Mouse (Mus musculus) embryonic facial prominence, embryonic 15.5 days (tissue): Measurements from ENCODE around the gene Msh5. TPM values are rescaled to one million over a fixed set of nuclear protein-coding genes. Genes with fewer than 3 reads are reported as not detected.
"Not testable (repeated sequence)": the region's sequence is repeated elsewhere in the genome, so short reads cannot be mapped to it uniquely, and the experiment has no call there.

ENCODE experiments used
- ATAC-seq: fragments of 200-750 bp; cut with Nextera tagmentation; 2 replicates; pipeline ENCODE4 v1.8.0; 2017; ENCODE audit warnings: low read depth, moderate TSS enrichment; ENCODE audit not compliant: insufficient number of reproducible peaks, low FRiP score, low TSS enrichment
- H3K27ac ChIP-seq: fragments of 300-500 bp; sonication (generic); replicated peaks from 2 replicates; pipeline ENCODE4 v1.5.1; 2015; ENCODE audit warnings: mild to moderate bottlenecking, inconsistent platforms
- H3K27me3 ChIP-seq: fragments of 300-500 bp; sonication (generic); 2 replicates; pipeline ENCODE4 v1.6.1; 2015; ENCODE audit warnings: inconsistent platforms
- H3K36me3 ChIP-seq: fragments of 300-500 bp; sonication (generic); 2 replicates; pipeline ENCODE4 v1.6.1; 2015; ENCODE audit warnings: mild to moderate bottlenecking, inconsistent platforms
- H3K4me1 ChIP-seq: fragments of 300-500 bp; sonication (generic); 2 replicates; pipeline ENCODE4 v1.6.1; 2015; ENCODE audit warnings: inconsistent platforms
- H3K4me2 ChIP-seq: fragments of 300-500 bp; sonication (generic); replicated peaks from 2 replicates; pipeline ENCODE4 v1.6.1; 2015; ENCODE audit warnings: mild to moderate bottlenecking, inconsistent platforms
- H3K4me3 ChIP-seq: fragments of 300-500 bp; sonication (generic); replicated peaks from 2 replicates; pipeline ENCODE4 v1.5.1; 2015; ENCODE audit warnings: mild to moderate bottlenecking, inconsistent platforms
- H3K9ac ChIP-seq: fragments of 300-500 bp; sonication (generic); 2 replicates; pipeline ENCODE4 v1.6.1; 2015; ENCODE audit warnings: inconsistent platforms
- H3K9me3 ChIP-seq: fragments of 300-500 bp; sonication (generic); replicated peaks from 2 replicates; pipeline ENCODE4 v1.6.1; 2016; ENCODE audit warnings: inconsistent platforms
- WGBS: fragments of 180-500 bp; shearing (Covaris S2); methylation state at CpG from one replicate; pipeline ENCODE4 v1.1.7; 2015; 5-methylcytosine and 5-hydroxymethylcytosine counted together
- polyA plus RNA-seq: library from polyadenylated mRNA; unstranded; fragments of >200 nt; fragmentation: Nextera tagmentation; extraction: Ambion mirVana; gene quantifications from 2 replicates; pipeline ENCODE4 v1.2.1, GENCODE M21; 2015

Msh5 gene
- polyA plus RNA-seq, 1 experiment from 2014 or later: 5.4 TPM

DNA sequence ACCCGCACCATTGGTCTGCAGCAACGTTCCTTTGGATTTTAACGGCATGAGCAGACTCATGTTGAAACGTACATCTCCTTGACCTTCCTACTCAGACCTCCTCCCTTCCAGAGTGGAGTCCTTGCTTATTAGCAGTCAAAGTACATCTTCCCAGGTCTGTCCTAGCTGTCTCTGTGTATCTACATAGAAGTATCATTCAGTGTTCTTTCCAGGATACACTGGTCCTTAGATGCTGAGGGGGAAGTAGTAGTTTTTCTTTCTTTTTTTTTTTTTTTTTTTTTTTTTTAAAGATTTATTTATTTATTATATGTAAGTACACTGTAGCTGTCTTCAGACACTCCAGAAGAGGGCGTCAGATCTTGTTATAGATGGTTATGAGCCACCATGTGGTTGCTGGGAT, 40.6 kb downstream of the Msh5 start:
- H3K9me3 ChIP-seq, H3K4me2 ChIP-seq, H3K27ac ChIP-seq, H3K9ac ChIP-seq, H3K4me3 ChIP-seq, H3K27me3 ChIP-seq, ATAC-seq: not testable (repeated sequence)
- WGBS: 96% methylated on average over 4 of the region's 5 CpGs
- H3K36me3 ChIP-seq: peaks cover 67% of the 10 kb centered on the region
- H3K4me1 ChIP-seq: peaks cover 17% of the 10 kb centered on the region

DNA sequence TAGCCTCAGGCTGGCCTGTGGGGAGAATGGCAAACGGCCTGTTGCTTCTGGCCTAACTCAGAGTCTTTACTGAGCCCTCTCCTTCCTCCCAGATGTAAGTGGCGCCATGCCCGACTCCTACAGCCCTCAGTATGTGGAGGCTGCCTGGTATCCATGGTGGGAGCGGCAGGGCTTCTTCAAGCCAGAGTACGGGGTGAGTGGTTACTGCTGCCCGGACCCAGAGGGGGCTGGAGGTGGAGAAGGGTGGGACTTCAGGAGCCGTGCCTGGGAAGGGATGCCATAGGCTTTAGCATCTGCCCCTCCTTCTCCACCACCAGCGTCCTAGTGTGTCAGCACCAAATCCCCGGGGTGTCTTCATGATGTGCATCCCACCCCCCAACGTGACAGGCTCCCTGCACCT, 41.4 kb downstream of the Msh5 start:
- peaks cover 17% of the 10 kb centered on the region for H3K4me1 ChIP-seq
- H3K36me3 ChIP-seq: peaks cover 60% of the 10 kb centered on the region
- H3K27ac ChIP-seq: no peak overlapping the region
- H3K4me3 ChIP-seq: no peak overlapping the region
- WGBS: 93% methylated on average over 10 of the region's 10 CpGs
- no peak overlapping the region for H3K4me2 ChIP-seq
- H3K9me3 ChIP-seq: no peaks in the 10 kb centered on the region
- no peak overlapping the region for H3K9ac ChIP-seq
- no peak for ATAC-seq
- H3K27me3 ChIP-seq: no peaks in the 10 kb centered on the region

DNA sequence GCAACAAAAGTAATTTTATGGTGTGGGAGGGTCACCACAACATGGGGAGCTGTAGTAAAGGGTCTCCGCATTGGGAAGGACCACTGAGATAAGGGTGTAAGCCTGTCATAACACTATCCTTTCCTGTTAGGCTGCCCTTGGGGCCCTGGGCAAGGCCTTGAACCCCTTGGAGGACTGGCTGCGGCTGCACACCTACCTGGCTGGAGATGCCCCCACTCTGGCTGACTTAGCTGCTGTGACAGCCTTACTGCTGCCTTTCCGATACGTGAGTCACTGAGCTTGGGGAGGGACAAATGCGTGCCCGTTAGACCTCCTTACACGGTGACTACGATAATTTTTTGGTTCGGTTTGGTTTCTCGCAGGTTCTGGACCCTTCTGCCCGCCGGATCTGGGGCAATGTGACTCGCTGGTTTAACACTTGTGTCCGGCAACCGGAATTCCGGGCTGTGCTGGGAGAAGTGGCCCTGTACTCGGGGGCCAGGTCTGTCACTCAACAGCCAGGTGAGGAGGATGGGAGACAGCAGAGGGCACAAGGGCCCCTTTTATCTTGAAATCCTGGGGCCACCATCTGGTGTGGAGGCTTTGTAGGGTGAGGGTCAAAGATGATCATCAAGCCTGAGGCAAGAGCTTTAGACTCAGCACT, 42.3 kb downstream of the Msh5 start:
- peaks cover 27% of the 10 kb centered on the region for H3K4me1 ChIP-seq
- no peak overlapping the region for H3K4me2 ChIP-seq
- H3K9me3 ChIP-seq: no peaks in the 10 kb centered on the region
- WGBS: 92% methylated on average over 17 of the region's 17 CpGs
- ATAC-seq: no peak
- H3K9ac ChIP-seq: no peak overlapping the region
- no peak overlapping the region for H3K27ac ChIP-seq
- H3K27me3 ChIP-seq: no peaks in the 10 kb centered on the region
- no peak overlapping the region for H3K4me3 ChIP-seq
- H3K36me3 ChIP-seq: peaks cover 51% of the 10 kb centered on the region

DNA sequence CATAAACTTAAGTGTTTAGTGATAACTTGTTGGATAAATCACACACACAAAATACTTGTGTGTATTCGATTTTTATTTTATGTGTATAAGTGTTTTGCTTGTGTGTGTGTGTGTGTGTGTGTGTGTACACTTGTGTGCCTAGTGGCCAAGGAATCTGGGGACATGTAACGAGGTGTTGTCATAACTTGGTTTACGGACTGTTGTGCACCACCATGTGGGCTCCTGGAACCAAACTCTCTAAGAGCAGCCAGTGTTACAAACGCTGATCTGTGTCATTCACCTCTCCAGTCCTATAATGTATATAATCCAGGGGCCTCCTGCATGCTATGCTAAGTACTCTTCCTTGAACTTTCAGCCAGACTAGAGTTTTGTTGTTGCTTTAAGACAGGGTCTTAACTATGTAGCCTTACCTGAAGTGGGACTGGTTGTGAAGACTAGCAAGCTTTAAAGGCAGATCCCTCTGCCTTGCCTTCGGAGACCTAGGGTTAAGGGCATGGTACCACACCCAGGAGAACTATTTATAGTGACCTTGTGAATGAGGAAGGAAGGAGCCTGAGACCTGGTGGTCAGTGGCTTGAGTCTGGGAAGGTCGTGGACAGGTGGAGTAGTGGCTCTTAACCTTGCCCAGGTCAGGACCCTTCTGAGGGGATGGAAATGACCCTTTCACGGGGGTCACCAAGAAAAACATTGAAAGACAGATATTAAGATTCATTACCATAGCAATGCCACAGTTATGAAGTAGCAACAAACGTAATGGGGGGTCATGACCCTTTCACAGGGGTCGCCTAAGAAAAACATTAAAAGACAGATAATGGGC, 43.3 kb downstream of the Msh5 start:
- Histone ChIP-seq H3K36me3 (peaks cover 50% of the 10 kb centered on the region), H3K4me1 (peaks cover 37% of the 10 kb centered on the region), H3K4me3 (peak overlapping the region; percentile 89), H3K27ac (peak overlapping the region; percentile 97; the same call in 1 of the 2 replicates), H3K9ac (no peak overlapping the region), H3K4me2 (peak overlapping the region; percentile 95), H3K9me3 (no peaks in the 10 kb centered on the region), H3K27me3 (no peaks in the 10 kb centered on the region)
- WGBS: 63% methylated on average over 9 of the region's 9 CpGs
- ATAC-seq: no peak

DNA sequence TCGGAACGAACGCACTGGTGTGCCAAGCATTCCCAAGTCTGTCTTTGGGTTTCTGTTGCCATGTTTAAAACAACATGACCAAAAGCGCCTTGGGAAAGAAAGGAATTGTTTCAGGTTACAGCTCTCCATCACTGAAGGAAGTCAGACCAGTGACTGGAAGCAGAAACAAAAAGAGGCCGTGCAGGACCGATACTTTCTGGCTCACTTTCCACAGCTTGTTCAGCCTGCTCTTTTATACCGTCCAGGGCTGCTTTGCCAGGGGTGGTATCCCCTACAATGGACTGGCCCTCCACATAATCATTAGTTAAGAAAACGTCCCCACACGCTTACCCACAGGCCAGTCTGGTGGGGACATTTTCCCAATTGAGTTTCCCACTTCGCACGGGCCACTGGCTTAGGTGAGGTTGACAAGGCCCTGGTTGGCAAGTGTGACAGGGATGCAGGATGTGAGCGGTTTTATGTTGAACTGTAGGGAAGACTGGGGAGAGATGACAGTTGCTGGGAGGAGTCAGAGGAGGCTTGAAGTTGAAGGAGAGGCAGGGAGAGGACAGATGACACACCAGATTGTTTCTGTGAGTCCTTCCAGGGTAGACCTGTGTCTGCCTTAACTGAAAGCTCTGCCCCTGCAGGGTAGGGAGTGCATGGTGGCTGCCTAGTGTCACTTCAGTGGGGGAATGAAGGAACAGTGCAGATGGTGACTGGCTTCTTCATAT, 44.2 kb downstream of the Msh5 start:
- peak overlapping the region; percentile 89 for H3K4me3 ChIP-seq
- H3K4me1 ChIP-seq: peaks cover 39% of the 10 kb centered on the region
- H3K36me3 ChIP-seq: peaks cover 46% of the 10 kb centered on the region
- peak overlapping the region; percentile 97 for H3K27ac ChIP-seq
- no peak for ATAC-seq
- WGBS: 6% methylated on average over 12 of the region's 12 CpGs
- peak overlapping the region; percentile 95 for H3K4me2 ChIP-seq
- no peaks in the 10 kb centered on the region for H3K27me3 ChIP-seq
- H3K9ac ChIP-seq: peak overlapping the region; percentile 93
- no peaks in the 10 kb centered on the region for H3K9me3 ChIP-seq

DNA sequence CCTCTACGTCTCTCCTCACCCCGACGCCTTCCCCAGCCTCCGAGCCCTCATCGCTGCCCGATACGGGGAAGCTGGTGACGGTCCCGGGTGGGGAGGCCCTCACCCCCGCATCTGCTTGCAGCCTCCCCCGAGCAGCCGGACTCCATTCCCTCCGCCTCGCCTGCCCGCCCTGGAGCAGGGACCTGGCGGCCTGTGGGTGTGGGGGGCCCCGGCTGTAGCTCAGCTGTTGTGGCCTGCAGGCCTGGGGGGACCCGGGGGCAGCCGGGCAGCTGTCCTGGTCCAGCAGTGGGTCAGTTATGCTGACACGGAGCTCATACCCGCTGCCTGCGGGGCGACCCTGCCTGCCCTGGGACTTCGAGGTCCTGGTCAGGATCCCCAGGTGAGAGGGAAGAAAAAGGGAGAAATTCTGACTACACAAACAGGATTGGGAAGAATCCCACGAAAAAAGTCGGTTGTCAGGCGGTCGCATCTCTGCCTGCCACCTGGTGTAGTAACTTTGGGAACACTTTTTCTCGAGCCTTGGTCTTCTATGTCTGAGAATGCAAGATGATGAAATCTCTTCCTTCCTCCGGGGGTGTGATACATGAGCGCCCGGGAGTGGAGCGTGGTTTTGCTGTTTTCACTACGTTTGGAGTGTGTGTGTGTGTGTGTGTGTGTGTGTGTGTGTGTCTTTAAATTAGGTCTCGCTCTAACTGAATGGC, 44.9 kb downstream of the Msh5 start:
- H3K4me3 ChIP-seq: peak overlapping the region; percentile 89
- peak overlapping the region; percentile 93 for H3K9ac ChIP-seq
- peak overlapping the region; percentile 97 for H3K27ac ChIP-seq
- H3K4me1 ChIP-seq: peaks cover 41% of the 10 kb centered on the region
- H3K9me3 ChIP-seq: no peaks in the 10 kb centered on the region
- peaks cover 42% of the 10 kb centered on the region for H3K36me3 ChIP-seq
- H3K27me3 ChIP-seq: no peaks in the 10 kb centered on the region
- H3K4me2 ChIP-seq: peak overlapping the region; percentile 95
- no peak for ATAC-seq
- under 1% methylated on average over 35 of the region's 35 CpGs for WGBS

DNA sequence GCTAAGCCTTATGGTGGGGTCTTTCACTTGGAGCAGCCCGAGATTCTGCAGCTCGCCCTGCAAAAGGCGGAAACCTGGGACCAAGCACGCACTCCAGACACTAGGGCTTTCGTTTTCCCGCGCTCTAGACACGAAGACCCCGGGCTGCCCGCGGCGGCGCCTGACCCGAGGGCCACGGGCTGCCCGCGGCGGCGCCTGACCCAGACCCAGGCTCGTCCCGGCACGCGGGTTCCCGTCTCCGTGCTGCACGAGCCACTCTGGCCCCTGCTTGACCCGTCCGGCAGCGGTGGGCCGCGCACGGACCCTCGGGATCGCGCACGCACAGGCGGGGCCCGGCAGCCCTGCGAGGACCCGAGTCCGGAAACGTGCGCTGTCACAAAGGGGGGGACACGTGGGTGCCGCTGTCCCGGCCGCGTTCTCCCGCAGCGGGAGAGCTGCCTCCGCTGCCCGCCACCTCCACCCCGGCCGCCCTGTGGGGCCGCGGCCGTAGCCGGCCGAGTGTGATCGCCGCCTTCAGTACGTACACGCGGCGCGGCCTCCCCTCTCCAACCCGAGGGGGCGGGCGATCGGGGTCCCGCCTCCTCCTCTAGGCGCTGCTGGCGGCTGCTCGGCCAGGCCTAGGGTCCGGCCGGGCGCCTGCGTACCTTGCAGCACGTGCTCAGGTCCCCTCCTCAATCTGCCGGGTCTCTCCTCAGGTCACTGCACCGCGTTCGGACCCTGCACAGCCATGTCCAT, 45.7 kb downstream of the Msh5 start, which contains the start of gene Vars:
Gene Vars, plus strand, starts transcription at position 271 of the 735 bp plus-strand sequence.
- Histone ChIP-seq H3K27ac (peak within 1 kb of the TSS; percentile 97), H3K27me3 (no peaks in the 10 kb centered on the region), H3K9ac (peak within 1 kb of the TSS; percentile 93), H3K4me1 (peaks cover 44% of the 10 kb centered on the region), H3K4me2 (peak within 1 kb of the TSS; percentile 95), H3K4me3 (peak within 1 kb of the TSS; percentile 89), H3K36me3 (peaks cover 39% of the 10 kb centered on the region), H3K9me3 (no peaks in the 10 kb centered on the region)
- under 1% methylated on average over 83 of the region's 83 CpGs for WGBS
- peak; percentile 90 for ATAC-seq

DNA sequence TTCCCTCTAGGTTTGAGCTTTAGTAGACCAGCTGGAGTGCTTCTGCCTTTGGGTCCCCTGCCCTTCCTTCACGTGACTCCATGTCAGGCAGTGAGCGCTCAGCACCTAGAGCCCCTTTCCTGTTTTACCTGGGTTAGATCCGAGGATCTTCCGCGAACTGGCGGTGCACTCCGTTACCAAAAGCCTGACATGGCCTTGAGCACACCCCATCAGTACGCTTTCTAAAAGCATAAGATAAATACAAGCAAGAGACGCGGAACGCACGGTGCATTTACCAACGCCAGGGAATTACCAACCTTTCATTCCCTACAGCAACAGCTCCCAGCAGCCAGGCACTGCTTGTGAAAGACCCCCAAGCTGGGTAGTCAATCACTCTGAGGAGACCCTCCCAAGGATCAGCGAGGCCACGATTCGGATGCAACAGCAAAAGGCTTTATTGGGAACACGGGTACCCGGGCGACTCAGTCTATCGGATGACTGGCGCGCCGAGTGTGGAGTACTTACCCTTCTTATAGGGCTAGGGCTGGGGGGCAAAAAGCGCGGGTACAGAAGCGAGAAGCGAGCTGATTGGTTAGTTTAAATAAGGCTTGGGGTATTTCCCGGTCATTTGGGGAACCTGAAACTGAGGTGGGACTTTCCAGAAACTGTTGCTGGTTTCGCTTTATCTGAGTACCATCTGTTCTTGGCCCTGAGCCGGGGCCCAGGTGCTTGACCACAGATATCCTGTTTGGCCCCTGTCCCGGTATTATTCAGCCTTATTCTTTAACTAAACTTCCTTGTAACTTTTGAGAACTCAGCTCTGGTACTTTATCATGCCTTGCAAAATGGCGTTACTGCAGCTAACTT, 46.5 kb downstream of the Msh5 start:
- peak overlapping the region; percentile 93 for H3K9ac ChIP-seq
- peaks cover 44% of the 10 kb centered on the region for H3K4me1 ChIP-seq
- peak overlapping the region; percentile 97 for H3K27ac ChIP-seq
- H3K27me3 ChIP-seq, ATAC-seq, H3K9me3 ChIP-seq: not testable (repeated sequence)
- H3K4me2 ChIP-seq: peak overlapping the region; percentile 95
- peaks cover 31% of the 10 kb centered on the region for H3K36me3 ChIP-seq
- peak overlapping the region; percentile 89 for H3K4me3 ChIP-seq
- 14% methylated on average over 30 of the region's 32 CpGs for WGBS

DNA sequence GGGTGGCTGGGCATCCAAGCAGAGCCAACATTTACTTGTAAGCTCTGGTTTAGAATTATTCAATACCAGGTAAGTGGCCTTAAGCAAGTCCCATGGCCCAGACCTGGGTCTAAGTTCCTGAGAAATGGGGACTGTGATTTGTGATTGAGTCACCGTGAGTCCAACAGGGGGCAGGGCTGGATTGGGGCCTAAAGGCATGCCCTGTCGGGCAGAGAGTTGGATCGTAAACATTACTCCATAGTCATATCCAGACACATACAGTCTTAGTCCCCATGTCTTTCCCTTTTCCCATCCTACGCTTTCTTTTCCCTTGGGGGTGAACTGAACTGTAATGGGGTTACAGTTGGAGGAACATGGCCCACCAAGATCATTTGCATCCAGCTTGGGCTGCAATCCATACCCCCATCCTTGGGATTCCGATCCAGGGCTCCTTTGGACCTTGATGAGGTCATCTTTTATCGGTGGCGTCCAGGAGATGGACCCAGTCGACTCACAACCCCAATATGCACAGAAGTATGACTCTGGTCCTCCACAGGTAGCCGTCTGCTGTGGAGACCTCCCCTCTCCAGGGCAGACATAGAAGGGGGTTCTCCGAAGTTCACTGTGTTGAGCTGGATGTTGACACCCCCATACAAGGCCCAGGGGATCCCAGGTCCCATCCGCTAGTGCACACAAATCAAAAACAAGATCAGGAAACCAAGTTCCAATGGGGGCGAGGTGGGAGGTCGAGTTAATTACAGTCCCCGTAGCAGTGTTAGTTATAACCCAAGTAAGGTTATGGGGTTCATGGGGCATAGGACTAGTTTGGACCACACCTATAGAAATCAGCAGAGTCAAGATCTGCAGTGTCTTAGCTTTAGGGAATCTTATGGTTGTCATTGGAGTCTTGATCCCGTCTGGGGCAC, 47.8 kb downstream of the Msh5 start:
- Histone ChIP-seq H3K36me3 (peaks cover 19% of the 10 kb centered on the region), H3K4me2 (peak overlapping the region; percentile 95), H3K4me1 (peaks cover 44% of the 10 kb centered on the region), H3K9ac (no peak overlapping the region), H3K9me3 (no peaks in the 10 kb centered on the region), H3K27ac (peak overlapping the region; percentile 79; the same call in 1 of the 2 replicates), H3K27me3 (no peaks in the 10 kb centered on the region), H3K4me3 (peak overlapping the region; percentile 89; the same call in 1 of the 2 replicates)
- no peak for ATAC-seq
- WGBS: 90% methylated on average over 15 of the region's 15 CpGs
